8 mouse cellular contexts compared by ENCODE assay signal in genomic region chr14:56575969-56576901, GRCm38 (mm10). TPM values are rescaled to one million over a fixed set of nuclear protein-coding genes. Genes with fewer than 3 reads are reported as not detected.
DNase-seq lines count a peak whose midpoint lies in the region; ATAC-seq and TF ChIP-seq lines count a peak whose summit lies in the region.

No protein-coding gene starts in this region.

- peak overlapping the region; percentile 47 for H3K4me3 ChIP-seq in lung, embryonic 14.5 days (ENCODE audit: low read depth, low read length)
- H3K4me3 ChIP-seq in embryonic fibroblast, embryonic 13.5 days (ENCODE audit: insufficient read depth, low read length) = peak overlapping the region; percentile 85
- peak overlapping the region; percentile 58 for H3K4me3 ChIP-seq in limb, embryonic 12.5 days (replicated peaks)
- H3K4me3 ChIP-seq in stomach, embryonic 14.5 days (ENCODE audit: low read depth, low read length) = peak overlapping the region; percentile 57

- no peak for ATAC-seq in lung, embryonic 14.5 days (ENCODE audit: insufficient read depth)
- ATAC-seq in limb, embryonic 12.5 days (ENCODE audit: insufficient number of reproducible peaks, insufficient read depth, low FRiP score, low TSS enrichment, low read depth) = no peak
- no peak for ATAC-seq in stomach, embryonic 14.5 days (ENCODE audit: insufficient number of reproducible peaks, insufficient read depth, low FRiP score, low read depth)

- no peak for TF ChIP-seq CTCF in lung, embryonic 14.5 days (IDR thresholded peaks at IDR 0.05; ENCODE audit: low read depth)
- no peak for TF ChIP-seq CTCF in embryonic fibroblast, embryonic 13.5 days (IDR thresholded peaks at IDR 0.05; ENCODE audit: borderline replicate concordance, insufficient read depth, low read length)

- DNase-seq in lung, embryonic 14.5 days = no peak
- no peak for DNase-seq in lung, postnatal 14 days
- DNase-seq in urinary bladder, postnatal 4 days (ENCODE audit: low spot score in 2 of 2) = no peak
- no peak for DNase-seq in cerebellum, adult 11 months
- DNase-seq in frontal cortex, postnatal 10 days (ENCODE audit: low spot score in 2 of 2) = no peak

- peak overlapping the region; percentile 77 for H3K4me2 ChIP-seq in lung, embryonic 14.5 days
- H3K4me2 ChIP-seq in limb, embryonic 12.5 days = peak overlapping the region; percentile 80
- peak overlapping the region; percentile 71 for H3K4me2 ChIP-seq in stomach, embryonic 14.5 days (replicated peaks; ENCODE audit: low read depth, low read length)

- no peaks in the 10 kb centered on the region for H3K27me3 ChIP-seq in lung, embryonic 14.5 days (ENCODE audit: insufficient read depth, low read length)
- H3K27me3 ChIP-seq in limb, embryonic 12.5 days = no peaks in the 10 kb centered on the region; the same call in 1 of the 2 replicates
- no peaks in the 10 kb centered on the region for H3K27me3 ChIP-seq in stomach, embryonic 14.5 days (ENCODE audit: control insufficient read depth, insufficient read depth, low read length)

- H3K9ac ChIP-seq in lung, embryonic 14.5 days = peak overlapping the region; percentile 58
- H3K9ac ChIP-seq in limb, embryonic 12.5 days (replicated peaks) = no peak overlapping the region; the same call in 1 of the 2 replicates
- peak overlapping the region; percentile 40; the same call in 1 of the 2 replicates for H3K9ac ChIP-seq in stomach, embryonic 14.5 days (replicated peaks; ENCODE audit: low read depth, low read length)

- H3K27ac ChIP-seq in lung, embryonic 14.5 days (ENCODE audit: low read depth) = no peak overlapping the region
- no peak overlapping the region for H3K27ac ChIP-seq in embryonic fibroblast, embryonic 13.5 days (ENCODE audit: insufficient read depth, low read length)
- no peak overlapping the region for H3K27ac ChIP-seq in limb, embryonic 12.5 days
- H3K27ac ChIP-seq in stomach, embryonic 14.5 days (ENCODE audit: low read length) = no peak overlapping the region

- TF ChIP-seq POLR2A in embryonic fibroblast, embryonic 13.5 days (IDR thresholded peaks at IDR 0.05; ENCODE audit: low read depth, low read length) = no peak

- H3K36me3 ChIP-seq in lung, embryonic 14.5 days (ENCODE audit: insufficient read depth) = no peaks in the 10 kb centered on the region
- H3K36me3 ChIP-seq in limb, embryonic 12.5 days = no peaks in the 10 kb centered on the region
- no peaks in the 10 kb centered on the region for H3K36me3 ChIP-seq in stomach, embryonic 14.5 days (ENCODE audit: control insufficient read depth, insufficient read depth, low read length)

- no peaks in the 10 kb centered on the region for H3K9me3 ChIP-seq in lung, embryonic 14.5 days (ENCODE audit: low read depth, low read length)
- H3K9me3 ChIP-seq in limb, embryonic 12.5 days = no peaks in the 10 kb centered on the region
- H3K9me3 ChIP-seq in stomach, embryonic 14.5 days (ENCODE audit: control insufficient read depth, low read depth, low read length) = no peaks in the 10 kb centered on the region

- 75% methylated on average over 18 of the region's 18 CpGs for WGBS in lung, embryonic 14.5 days
- WGBS in limb, embryonic 12.5 days = 74% methylated on average over 18 of the region's 18 CpGs
- WGBS in stomach, embryonic 14.5 days = 75% methylated on average over 18 of the region's 18 CpGs

- no peaks in the 10 kb centered on the region for H3K4me1 ChIP-seq in lung, embryonic 14.5 days (ENCODE audit: insufficient read depth)
- H3K4me1 ChIP-seq in embryonic fibroblast, embryonic 13.5 days (ENCODE audit: control insufficient read depth, insufficient read depth, low read length) = no peaks in the 10 kb centered on the region; the same call in 1 of the 2 replicates
- H3K4me1 ChIP-seq in limb, embryonic 12.5 days (replicated peaks) = peaks cover 8% of the 10 kb centered on the region; the same call in 1 of the 2 replicates
- H3K4me1 ChIP-seq in stomach, embryonic 14.5 days (ENCODE audit: control insufficient read depth, insufficient read depth, low read length) = no peaks in the 10 kb centered on the region

RNA-seq across cellular contexts. Expression of gene Parp4, which starts 0.8 kb away (rescaled TPM):
- 4.0 and 5.9 TPM in 2 replicates for polyA plus RNA-seq in lung, embryonic 14.5 days (2014; fragmentation: Nextera tagmentation; extraction: Ambion mirVana)
- polyA plus RNA-seq in embryonic fibroblast, embryonic 13.5 days (2011; ENCODE audit: insufficient read length, low read depth, missing spikeins) = 16.8 and 20.5 TPM in 2 replicates
- polyA plus RNA-seq in limb, embryonic 12.5 days (2016; fragmentation: Nextera tagmentation; extraction: Ambion mirVana) = 1.9 and 2.3 TPM in 2 replicates
- 7.8 and 10.1 TPM in 2 replicates for polyA plus RNA-seq in stomach, embryonic 14.5 days (2014; fragmentation: Nextera tagmentation; extraction: Ambion mirVana)

RNA-seq across cellular contexts. Expression of gene Cenpj, which starts 1.0 kb away (rescaled TPM):
- 13.5 and 16.3 TPM in 2 replicates for polyA plus RNA-seq in lung, embryonic 14.5 days (2014; fragmentation: Nextera tagmentation; extraction: Ambion mirVana)
- polyA plus RNA-seq in embryonic fibroblast, embryonic 13.5 days (2011; ENCODE audit: insufficient read length, low read depth, missing spikeins) = 11.7 and 12.1 TPM in 2 replicates
- 18.2 and 18.3 TPM in 2 replicates for polyA plus RNA-seq in limb, embryonic 12.5 days (2016; fragmentation: Nextera tagmentation; extraction: Ambion mirVana)
- 8.9 and 9.4 TPM in 2 replicates for polyA plus RNA-seq in stomach, embryonic 14.5 days (2014; fragmentation: Nextera tagmentation; extraction: Ambion mirVana)
